Mouse (Mus musculus): ENCODE measurements around the gene Zfp74.

Gene Zfp74

DNA sequence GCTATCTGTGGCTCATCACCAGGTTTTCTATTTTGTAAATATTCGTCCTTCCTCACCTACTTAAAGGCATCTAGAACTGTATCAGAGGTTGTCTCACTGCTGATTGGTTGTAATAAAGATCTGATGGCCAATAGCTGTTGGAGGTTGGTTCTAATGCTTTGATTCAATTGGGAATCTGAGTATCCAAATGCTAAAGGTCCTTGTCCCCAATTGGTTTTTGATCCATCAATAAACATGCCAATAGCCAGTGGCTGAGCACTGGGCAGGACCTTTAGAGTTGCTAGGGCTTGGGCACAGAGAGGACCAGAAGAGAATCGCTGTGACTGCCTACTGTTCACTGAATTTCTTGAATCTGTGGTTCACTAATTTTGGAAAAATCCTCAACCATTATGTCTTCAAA lies 10.2 kb downstream of the Zfp74 start:
- no peak for DNase-seq (ENCODE audit: low read depth)

DNA sequence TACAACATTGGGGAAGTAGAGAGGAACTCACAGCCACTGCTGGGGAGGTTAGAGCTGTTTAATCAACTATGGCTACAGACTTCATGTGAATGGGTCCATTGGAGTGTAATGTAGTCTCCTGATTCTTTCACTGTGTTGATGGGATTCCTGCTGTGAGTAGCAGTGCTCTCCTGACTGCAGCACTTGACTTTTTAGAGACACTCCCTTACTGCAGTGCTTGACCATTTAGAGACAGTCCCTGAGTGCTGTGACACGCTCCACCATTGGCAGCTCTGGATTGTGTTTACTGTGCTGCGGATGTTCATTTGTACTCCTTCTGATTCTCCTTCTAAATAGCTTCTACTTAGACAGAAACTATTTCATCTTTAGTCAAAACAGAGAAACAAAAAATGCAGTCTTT lies 11.1 kb downstream of the Zfp74 start:
- DNase-seq (ENCODE audit: low read depth): no peak

DNA sequence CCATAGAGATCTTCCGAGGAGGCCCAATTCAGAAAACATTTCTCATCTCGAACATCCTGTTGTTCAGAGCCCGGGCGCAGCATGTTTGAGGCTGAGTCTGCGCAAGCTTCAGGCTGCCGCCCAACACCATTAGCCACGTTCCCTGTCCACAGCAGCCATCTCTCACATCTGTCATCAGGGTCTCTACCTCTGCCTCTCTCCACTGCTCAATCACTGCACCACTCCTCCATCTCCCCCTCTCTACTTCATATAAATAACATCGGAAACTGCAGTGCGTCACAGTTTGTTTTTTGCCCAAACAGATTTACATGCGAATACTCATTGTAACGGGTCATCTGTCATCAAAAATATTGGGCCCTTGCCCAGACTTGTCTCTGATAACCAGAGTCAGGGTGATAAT lies 12.9 kb downstream of the Zfp74 start:
- no peak for DNase-seq (ENCODE audit: low read depth)

DNA sequence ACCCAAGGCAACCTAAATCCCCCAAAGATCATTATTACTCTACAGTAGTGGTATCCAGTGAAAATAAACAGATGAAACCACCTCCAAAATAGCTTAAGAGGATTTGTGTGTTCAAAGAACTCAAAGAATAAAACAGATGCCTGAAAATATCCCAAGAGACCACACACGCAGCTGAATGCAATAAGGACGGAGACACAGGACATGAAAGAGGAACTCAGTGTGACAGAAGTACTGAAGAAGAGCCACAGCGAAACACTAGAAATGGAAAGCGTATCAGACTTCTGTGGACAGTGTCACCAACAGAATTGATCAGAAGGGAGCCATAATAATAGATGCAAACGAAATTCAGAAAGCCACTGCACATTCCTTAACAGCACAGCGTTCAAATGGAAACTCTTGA lies 15.0 kb downstream of the Zfp74 start:
- DNase-seq (ENCODE audit: low read depth): no peak

DNA sequence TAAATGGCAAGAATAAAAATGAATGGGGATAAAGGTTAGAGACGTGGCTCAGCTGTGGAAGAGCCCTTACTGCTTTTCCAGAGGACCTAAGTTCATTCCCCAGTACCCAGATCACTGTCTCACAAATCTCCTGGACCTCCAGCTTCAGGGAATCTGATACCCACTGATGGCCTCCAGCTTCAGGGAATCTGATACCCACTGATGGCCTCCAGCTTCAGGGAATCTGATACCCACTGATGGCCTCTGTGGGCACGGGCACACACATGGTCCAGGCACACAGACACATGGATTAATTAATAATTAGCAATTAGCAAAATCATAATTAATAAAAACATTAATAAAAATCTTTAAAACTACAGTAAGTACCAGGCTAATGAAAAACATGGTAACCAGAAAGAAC lies 31.1 kb downstream of the Zfp74 start:
- DNase-seq (ENCODE audit: low read depth): no peak

DNA sequence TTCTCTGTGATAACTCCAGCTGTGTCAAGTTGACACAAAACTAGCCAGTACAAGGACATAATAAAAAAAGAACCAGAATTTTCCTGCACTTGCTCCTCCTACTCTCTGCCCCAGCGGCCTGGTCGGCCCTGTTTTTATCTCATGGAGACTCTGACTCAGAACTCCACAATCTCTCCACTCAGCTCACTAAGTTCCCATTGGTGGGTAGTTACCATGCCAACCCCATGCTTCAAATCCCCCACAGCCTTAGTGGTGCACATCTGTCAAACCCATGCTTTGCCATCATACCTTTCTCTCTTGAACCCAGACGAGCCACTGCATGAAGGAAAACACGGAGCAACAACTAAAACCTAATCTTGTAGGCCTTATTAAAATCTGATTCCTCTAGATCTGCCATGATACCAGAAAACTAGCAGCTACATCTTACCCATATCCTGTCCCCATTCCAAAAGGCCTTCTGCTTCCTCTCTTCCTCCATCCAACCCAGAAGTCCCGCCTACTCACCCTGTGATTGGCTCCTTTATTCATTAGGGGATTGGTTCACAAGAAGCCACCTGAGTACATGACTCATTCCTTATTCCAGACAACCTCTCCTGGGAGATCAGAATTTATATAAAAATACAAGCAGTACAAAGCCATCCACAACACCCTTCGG lies 32.3 kb downstream of the Zfp74 start:
- DNase-seq (ENCODE audit: low read depth): no peak

DNA sequence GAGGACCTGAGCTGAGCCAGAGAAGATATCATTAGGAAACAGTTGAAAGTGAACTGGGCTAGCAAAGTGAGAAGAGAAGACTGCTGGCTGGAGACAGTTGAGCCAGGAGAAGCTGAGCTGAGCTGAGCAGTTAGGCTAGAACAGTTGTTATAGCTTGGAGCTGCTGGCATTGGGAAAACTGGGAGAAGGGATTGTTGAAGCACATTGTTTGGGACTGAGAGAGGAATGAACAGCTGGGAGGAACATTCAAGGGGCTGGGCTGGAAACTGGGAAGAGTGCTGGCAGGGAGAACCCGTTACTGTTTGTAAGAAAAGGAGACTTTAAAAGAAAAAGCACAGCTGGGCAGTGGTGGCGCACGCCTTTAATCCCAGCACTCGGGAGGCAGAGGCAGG lies 35.8 kb downstream of the Zfp74 start:
- DNase-seq (ENCODE audit: low read depth): no peak

DNA sequence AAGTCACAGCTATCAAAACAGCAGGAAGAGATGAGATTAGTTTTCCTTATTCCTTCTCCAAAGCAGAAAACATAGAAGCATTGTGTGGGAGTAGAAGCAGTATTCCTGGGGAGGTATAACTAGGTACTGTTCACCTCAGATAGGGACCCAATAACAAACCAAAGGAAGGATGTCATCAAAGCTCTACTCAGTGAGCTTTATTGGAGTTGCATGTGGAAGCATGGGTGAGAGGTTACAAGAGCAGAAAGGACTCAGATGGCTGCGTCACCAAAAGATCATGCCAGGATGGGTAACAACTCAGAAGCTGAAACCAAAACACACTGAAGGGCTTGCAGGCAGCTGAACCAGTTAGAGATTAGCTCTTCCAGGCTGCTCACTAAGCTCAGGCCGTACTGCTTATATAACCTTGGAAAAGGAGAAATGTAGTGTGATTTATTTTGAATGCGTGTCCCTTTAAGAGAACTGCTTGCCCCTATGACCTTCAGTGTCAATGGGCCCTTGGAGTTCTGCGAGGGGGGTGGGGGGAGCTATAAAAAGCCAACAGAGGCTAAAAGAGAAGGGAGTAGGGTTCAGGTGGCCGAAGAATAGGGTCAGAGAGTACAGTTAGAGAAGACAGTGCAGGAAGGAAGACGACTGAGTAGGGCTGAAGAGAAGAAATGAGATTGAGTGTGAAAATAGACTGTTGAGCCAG lies 36.4 kb downstream of the Zfp74 start:
- DNase-seq (ENCODE audit: low read depth): no peak

DNA sequence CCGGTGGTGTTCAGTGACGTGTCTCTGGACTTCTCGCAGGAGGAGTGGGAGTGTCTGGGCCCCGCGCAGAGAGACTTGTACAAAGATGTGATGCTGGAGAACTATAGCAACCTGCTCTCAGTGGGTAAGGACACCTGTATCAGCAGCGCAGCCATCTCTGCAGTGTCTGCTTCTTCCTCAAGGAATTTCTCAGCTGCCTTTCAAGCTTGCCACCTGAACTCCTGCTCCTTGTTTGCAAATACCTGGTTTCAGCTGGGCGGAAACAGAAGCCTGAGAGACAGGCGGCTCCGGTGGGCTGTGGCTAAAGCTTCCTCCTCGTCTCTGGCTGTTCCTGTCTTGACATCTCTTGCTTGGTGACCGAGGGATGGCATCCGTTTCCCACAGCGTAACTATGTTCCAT lies 41.7 kb downstream of the Zfp74 start:
- DNase-seq (ENCODE audit: low read depth): no peak

DNA sequence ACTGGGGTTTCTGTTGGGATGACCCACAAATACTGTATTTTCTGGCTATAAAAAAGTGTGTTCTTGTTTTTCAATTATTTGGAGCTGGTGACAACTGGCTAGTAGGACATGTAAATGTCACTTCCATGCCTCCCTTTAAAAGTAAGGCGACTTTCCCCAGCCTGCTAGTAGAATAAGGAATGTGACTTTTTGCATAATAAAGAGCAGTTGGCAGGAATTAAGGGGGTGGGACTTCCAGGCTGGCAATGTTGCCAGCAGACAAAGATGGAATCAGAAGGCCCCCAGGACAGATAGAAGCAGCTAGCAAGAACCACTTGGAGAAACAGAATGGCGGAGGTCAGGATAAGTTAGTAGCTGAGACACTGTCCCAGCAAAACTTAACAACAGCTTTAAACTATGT lies 43.6 kb downstream of the Zfp74 start:
- no peak for DNase-seq (ENCODE audit: low read depth)

DNA sequence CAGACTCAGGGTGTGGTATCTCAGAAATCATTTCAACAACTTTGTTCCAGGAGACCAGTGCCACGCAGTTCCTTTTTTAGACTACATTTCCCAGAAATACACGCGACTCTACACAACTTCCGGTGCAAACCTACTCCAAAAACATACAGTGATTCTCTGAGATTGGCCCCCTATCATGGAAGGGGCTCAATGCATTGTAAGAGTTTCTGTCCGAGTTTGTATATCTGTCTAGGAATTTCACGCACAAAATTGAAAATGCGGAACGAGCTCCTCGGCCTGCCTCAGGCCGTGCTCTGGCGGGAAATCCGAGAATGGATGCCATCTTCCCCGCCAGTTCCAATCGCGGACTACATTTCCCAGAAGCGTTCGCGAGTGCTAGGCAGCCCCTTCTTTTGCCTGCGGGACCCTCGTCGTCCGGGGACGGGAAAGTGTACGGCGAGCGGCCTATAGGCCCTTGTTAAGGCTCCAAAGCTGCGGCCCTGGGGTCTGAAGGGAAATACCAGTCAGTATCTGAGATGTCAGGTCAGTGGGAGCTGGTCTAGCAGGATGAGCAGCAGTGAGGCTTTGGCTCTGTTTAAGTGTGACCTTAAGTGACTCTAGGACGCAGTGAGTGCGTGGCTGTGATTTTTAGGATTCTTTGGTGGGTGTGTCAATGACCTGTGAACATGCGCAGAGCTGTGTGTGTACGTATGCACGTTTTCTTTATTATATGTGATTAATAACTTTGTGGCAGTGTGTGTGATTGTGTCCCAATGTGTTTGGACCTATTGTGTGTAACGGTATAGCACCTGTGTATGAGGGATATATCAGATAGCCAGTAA lies 45.5 kb downstream of the Zfp74 start, which contains the start of gene Zfp383:
Gene Zfp383, plus strand, starts transcription at position 94 of the 821 bp plus-strand sequence.
- DNase-seq (ENCODE audit: low read depth): peak; percentile 73

DNA sequence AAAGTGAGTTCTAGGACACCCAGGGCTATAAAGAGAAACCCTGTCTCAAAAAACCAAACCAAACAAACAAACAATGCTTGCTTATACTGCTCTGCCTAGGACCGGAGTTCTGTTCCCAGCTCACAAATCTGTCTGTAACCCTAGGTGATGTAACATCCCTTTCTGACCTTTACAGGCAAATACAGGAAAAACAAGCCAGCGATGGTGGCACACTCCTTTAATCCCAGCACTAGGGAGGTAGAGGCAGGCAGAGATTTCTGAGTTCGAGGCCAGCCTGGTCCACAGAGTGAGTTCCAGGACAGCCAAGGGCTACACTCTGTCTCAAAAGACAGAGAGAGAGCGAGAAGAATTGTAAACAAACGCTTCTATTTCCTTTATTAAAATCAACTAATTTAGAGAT lies 46.7 kb downstream of the Zfp74 start:
- no peak for DNase-seq (ENCODE audit: low read depth)

DNA sequence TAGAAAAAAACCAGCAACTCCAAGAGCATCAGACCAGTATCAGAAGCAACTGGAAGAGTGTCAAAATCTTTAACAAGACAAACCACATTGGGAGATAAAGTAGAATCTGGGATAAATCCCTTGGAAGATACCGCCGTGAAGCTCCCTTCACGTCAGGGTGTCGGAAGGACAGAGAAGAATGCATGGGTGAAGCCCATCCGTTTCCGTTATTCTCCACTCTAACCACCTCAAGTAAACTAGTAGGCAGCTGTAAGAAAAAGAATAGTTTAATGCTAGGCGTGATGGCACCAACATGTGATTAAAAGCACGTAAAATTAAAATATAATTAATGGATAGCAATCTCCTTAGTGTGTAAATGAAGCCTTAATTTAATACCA lies 47.2 kb downstream of the Zfp74 start:
- peak; percentile 7 for DNase-seq (ENCODE audit: low read depth)

DNA sequence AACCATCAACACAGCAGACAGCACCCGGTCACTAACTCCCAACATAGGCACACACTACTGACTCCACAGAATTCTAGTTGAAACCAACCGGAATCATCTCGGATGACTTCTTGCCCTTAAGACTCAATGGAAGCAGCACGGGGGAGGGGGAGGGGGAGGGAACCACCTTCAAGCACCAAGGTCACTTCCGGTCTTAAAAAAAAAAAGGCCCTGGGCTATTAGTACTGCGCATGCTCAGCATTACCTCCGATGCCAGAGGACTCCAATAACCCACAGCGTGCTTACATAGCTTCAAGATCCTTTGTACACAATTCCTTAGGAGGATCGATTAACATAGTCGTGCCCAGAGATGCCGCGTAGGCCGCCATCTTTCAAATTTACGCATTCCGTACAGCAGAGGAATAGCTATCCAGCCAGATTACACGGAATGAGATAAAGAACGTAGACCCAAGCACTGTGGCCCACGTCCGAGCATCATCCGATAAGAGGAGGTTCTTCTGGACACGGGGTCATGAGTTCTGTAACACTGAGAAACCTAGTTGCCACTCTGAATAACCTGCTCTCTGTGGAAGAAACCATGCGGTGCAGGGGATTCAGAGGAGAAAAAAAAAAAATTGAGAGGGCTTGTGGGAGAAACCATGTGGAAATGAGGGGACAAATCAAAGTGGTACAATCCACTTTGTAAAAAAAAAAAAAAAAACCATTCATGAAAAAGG lies 47.8 kb downstream of the Zfp74 start, which contains the start of gene Zfp27:
Gene Zfp27, minus strand, starts transcription at position 607 of the 716 bp plus-strand sequence.
- peak; percentile 49 for DNase-seq (ENCODE audit: low read depth)

DNA sequence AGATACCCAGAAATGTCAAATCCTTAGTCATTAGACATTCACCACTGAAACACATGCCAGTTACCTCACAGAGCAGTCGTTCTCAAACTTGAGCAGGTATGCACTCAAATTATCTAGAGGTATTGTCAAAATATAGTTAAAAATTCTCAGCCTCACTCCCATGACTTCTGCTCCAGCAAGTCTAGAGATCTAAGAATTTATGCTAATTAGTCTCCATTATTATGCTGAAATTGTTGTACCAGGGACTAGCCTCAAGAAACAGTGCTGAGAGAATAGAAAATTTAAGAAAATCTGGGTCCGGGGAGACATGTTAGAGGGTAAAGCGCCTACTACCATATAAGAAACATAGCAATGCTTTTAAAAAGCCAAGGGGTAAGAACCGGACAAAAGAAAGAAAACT lies 49.8 kb downstream of the Zfp74 start:
- DNase-seq (ENCODE audit: low read depth): no peak

DNA sequence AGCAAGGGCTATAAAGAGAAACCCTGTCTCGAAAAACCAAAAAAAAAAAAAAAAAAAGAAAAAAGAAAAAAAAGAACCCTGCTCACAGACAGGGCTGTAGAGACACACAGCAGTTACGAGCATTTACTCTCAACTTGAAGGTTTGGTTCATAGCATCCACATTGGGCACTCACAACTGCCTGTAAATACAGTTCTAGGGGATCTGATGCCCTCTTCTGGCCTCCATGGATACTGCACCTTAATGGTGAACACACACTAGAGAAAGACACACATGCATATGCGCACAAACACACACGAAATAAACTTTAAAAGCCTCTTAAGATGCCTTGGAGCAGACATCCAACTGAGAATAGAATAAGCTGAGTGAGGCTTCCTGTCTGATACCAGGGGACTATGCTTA lies 55.5 kb downstream of the Zfp74 start:
- no peak for DNase-seq (ENCODE audit: low read depth)

DNA sequence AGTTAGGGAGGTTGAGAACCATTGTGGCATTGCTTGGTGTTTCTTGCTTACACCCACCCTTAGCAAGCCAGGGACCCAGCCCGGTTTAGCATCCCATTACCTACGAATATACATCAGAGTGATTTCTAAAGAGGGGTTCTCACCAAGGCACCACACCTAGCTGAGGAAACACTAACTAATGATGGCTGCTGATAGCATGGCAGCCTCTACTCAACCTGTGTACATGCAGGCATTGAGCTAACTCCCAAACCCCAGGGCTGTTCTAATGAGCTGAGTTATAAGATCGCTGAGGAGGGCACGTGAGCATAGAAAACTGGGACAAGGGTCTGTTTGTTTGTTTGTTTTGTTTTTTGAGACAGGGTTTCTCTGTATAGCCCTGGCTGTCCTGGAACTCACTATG lies 61.1 kb downstream of the Zfp74 start:
- DNase-seq (ENCODE audit: low read depth): no peak

DNA sequence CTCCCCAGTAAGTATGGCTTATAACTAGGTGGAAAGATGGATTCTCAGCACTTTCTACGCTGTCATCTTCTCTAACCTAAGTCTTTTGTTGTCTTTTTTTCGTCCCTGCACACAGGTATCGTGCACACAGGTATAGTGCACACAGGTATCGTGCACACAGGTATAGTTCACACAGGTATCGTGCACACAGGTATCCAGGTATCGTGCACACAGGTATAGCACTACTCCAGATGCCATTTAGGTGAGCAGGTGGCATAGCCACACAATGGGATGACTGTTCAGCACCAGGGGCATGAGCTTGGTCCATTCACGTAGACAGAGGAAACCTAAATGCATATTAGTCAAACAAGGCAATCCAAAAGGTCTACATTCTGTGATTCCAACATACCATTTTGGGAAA lies 63.4 kb downstream of the Zfp74 start:
- DNase-seq (ENCODE audit: low read depth): no peak

DNA sequence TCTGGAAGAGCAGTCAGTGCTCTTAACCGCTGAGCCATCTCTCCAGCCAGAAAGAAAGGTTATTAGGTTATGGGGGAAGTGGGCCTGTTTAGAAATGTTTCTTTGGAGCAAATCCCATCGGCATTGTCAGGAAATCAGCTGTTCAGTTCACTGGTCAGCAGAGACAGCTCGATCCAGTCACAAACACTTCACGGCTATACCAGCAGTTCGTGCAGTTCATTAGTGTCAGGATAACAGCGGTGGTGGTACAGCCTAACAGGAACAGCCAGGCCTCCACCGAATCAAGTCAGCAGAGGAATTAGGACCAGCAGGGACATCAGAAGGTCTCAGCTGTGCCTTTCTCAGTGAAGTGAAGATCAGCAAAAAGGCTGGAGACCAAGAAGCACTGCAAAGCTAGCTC lies 73.0 kb downstream of the Zfp74 start:
- no peak for DNase-seq (ENCODE audit: low read depth)
